Mouse (Mus musculus): ENCODE results near the gene Armcx2. TPM values are rescaled to one million over a fixed set of nuclear protein-coding genes. Genes with fewer than 3 reads are reported as not detected.

The Armcx2 gene
- total RNA-seq (2012; rRNA removed) = 10.2 and 11.8 TPM in 2 replicates
- 10 to 100 TPM in 1 of 2 experiments, not detected in 1; 13.0 TPM for polyA plus RNA-seq (2012; ENCODE audit: insufficient read depth in 1 of 2, insufficient read length in 2 of 2, low read depth in 1 of 2, low replicate concordance in 2 of 2, missing spikeins in 1 of 2)

DNA sequence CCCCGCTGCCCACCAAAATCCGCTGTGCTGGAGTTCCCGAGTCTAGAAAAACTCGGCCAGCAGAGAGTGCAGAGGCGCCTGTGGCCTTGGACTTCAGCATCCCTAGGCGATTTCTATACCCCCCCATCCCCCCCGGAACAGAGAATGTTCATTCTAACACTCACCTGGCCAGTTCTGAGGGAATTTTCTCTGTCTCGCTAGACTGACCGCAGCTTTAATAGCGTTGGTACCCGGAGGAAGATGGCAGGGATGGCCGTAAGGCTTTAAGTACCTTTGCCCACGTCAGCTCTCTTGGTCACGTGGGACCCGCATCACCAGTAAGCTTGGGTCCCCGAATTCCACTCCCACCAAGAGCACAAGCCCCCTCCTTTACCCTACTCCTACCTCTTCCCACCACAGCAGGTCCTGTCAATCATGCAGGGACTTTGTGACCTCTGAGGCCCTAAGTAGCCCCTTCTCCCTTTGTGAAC lies at the start of gene Armcx2:
Gene Armcx2, minus strand, starts transcription at position 467 of the 470 bp plus-strand sequence.
- peaks cover 0 to 4% of the 10 kb centered on the region in 2 experiments; a peak in 1 of 4 replicates for H3K36me3 ChIP-seq (ENCODE audit: control insufficient read depth in 1 of 2, insufficient read depth in 2 of 2, low read length in 2 of 2)
- H3K27ac ChIP-seq (ENCODE audit: control insufficient read depth, low read depth, low read length) = no peak within 1 kb of the TSS
- peak; percentile 71 for DNase-seq (ENCODE audit: low read depth, low spot score)
- no peaks in the 10 kb centered on the region for H3K9me3 ChIP-seq (replicated peaks; ENCODE audit: insufficient read depth, low read length)
- TF ChIP-seq TAL1 (IDR thresholded peaks at IDR 0.05; ENCODE audit: low read length) (no peak), ELF1 (IDR thresholded peaks at IDR 0.05; ENCODE audit: low read depth, low read length) (no peak), NRF1 (IDR thresholded peaks at IDR 0.05; ENCODE audit: insufficient read depth, low read depth, low read length, poor library complexity, severe bottlenecking) (no peak), MAX (IDR thresholded peaks at IDR 0.05; ENCODE audit: low read length) (peak; percentile 76), NELFE (IDR thresholded peaks at IDR 0.05; ENCODE audit: low read depth, low read length) (peak; percentile 51), BHLHE40 (IDR thresholded peaks at IDR 0.05; ENCODE audit: borderline replicate concordance, low read depth, low read length) (0 out of 2 replicates have a peak, but pooled peaks have one; percentile 14), MAZ (IDR thresholded peaks at IDR 0.05; ENCODE audit: low read depth, low read length) (0 out of 2 replicates have a peak, but pooled peaks have one; percentile 21), TBP (IDR thresholded peaks at IDR 0.05; ENCODE audit: low read depth, low read length) (peak; percentile 61; the same call in 1 of the 2 replicates), ZNF384 (IDR thresholded peaks at IDR 0.05; ENCODE audit: low read depth, low read length) (no peak), USF1 (IDR thresholded peaks at IDR 0.05; ENCODE audit: low read depth, low read length) (peak; percentile 92), CHD2 (IDR thresholded peaks at IDR 0.05; ENCODE audit: low read length) (no peak), POLR2A (IDR thresholded peaks at IDR 0.05; ENCODE audit: control insufficient read depth in 1 of 2, insufficient read depth in 1 of 2, low read depth in 1 of 2, low read length in 2 of 2, poor library complexity in 1 of 2) (peak; percentile 41 to 50; a peak in 2 of 4 replicates), USF2 (IDR thresholded peaks at IDR 0.05; ENCODE audit: borderline replicate concordance in 1 of 2, insufficient read depth in 1 of 2, low read depth in 1 of 2, low read length in 2 of 2) (peak in 1 of 2 experiments; percentile 65; a peak in 1 of 4 replicates), EP300 (IDR thresholded peaks at IDR 0.05; ENCODE audit: low read depth in 1 of 2, low read length in 2 of 2) (no peak), MYC (IDR thresholded peaks at IDR 0.05; ENCODE audit: low read depth, low read length) (no peak), MEF2A (IDR thresholded peaks at IDR 0.05; ENCODE audit: extremely low read depth, insufficient replicate concordance, low read depth, low read length, poor library complexity, severe bottlenecking) (no peak)
- no peaks in the 10 kb centered on the region for H3K79me2 ChIP-seq (ENCODE audit: control insufficient read depth, insufficient read depth, low read length, poor library complexity)
- H3K9ac ChIP-seq (ENCODE audit: control insufficient read depth, low read depth, low read length, poor library complexity, severe bottlenecking) = peak within 1 kb of the TSS; percentile 47
- peaks cover 0 to 12% of the 10 kb centered on the region in 2 experiments; a peak in 2 of 4 replicates for H3K4me1 ChIP-seq (ENCODE audit: control insufficient read depth in 1 of 2, insufficient read depth in 2 of 2, low read length in 2 of 2)
- peaks cover 1 to 10% of the 10 kb centered on the region in 2 experiments; a peak in 3 of 4 replicates for H3K27me3 ChIP-seq (ENCODE audit: control insufficient read depth in 1 of 2, insufficient read depth in 2 of 2, low read length in 2 of 2)
- peak within 1 kb of the TSS; percentile 78 for H3K4me3 ChIP-seq (ENCODE audit: control insufficient read depth in 1 of 2, insufficient read depth in 1 of 2, low read depth in 2 of 2, low read length in 2 of 2)

DNA sequence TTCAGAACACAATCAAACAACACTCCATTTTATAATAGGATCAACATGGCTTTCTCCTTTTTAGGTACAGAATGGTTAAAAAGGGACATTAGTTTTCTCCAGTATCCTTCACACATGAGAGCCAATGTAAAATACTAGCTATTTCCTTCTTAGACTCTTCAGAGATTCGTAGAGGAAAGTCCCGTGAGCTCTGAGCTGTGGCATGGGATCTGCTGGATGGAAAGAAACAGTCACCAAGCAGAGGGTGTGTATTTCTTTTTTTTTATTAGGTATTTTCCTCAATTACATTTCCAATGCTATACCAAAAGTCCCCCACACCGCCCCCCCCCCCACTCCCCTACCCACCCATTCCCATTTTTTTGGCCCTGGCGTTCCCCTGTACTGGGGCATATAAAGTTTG lies 40.6 kb upstream of the Armcx2 start:
- Histone ChIP-seq H3K79me2 (ENCODE audit: control insufficient read depth, insufficient read depth, low read length, poor library complexity) (no peaks in the 10 kb centered on the region), H3K27ac (ENCODE audit: control insufficient read depth, low read depth, low read length) (no peak overlapping the region), H3K9me3 (replicated peaks; ENCODE audit: insufficient read depth, low read length) (no peaks in the 10 kb centered on the region), H3K4me3 (ENCODE audit: control insufficient read depth in 1 of 2, insufficient read depth in 1 of 2, low read depth in 2 of 2, low read length in 2 of 2) (no peak overlapping the region), H3K4me1 (ENCODE audit: control insufficient read depth in 1 of 2, insufficient read depth in 2 of 2, low read length in 2 of 2) (no peaks in the 10 kb centered on the region), H3K36me3 (ENCODE audit: control insufficient read depth in 1 of 2, insufficient read depth in 2 of 2, low read length in 2 of 2) (no peaks in the 10 kb centered on the region), H3K9ac (ENCODE audit: control insufficient read depth, low read depth, low read length, poor library complexity, severe bottlenecking) (no peak overlapping the region), H3K27me3 (ENCODE audit: control insufficient read depth in 1 of 2, insufficient read depth in 2 of 2, low read length in 2 of 2) (peaks cover 4 to 39% of the 10 kb centered on the region in 2 experiments)
- no peak for TF ChIP-seq ZC3H11A (IDR thresholded peaks at IDR 0.05; ENCODE audit: low read depth, low read length)
- no peak for TF ChIP-seq USF1 (IDR thresholded peaks at IDR 0.05; ENCODE audit: low read depth, low read length)
- no peak for TF ChIP-seq CHD2 (IDR thresholded peaks at IDR 0.05; ENCODE audit: low read length)
- TF ChIP-seq CTCF (IDR thresholded peaks at IDR 0.05 in 2 of 3, conservative IDR thresholded peaks at IDR 0.05 in 1 of 3; ENCODE audit: control insufficient read depth in 1 of 3, insufficient read depth in 1 of 3, low read depth in 2 of 3, low read length in 3 of 3, poor library complexity in 1 of 3, severe bottlenecking in 1 of 3) = no peak
- TF ChIP-seq ELF1 (IDR thresholded peaks at IDR 0.05; ENCODE audit: low read depth, low read length) = no peak
- no peak for TF ChIP-seq SMC3 (IDR thresholded peaks at IDR 0.05; ENCODE audit: low read depth, low read length)
- TF ChIP-seq ZKSCAN1 (IDR thresholded peaks at IDR 0.05; ENCODE audit: low read depth, low read length) = no peak
- TF ChIP-seq POLR2A (IDR thresholded peaks at IDR 0.05; ENCODE audit: control insufficient read depth in 1 of 2, insufficient read depth in 1 of 2, low read depth in 1 of 2, low read length in 2 of 2, poor library complexity in 1 of 2) = no peak
- TF ChIP-seq SIN3A (IDR thresholded peaks at IDR 0.05; ENCODE audit: low read length) = no peak
- no peak for TF ChIP-seq TAL1 (IDR thresholded peaks at IDR 0.05; ENCODE audit: low read length)
- TF ChIP-seq MAFK (IDR thresholded peaks at IDR 0.05; ENCODE audit: borderline replicate concordance, low read depth, low read length) = no peak
- TF ChIP-seq MYC (IDR thresholded peaks at IDR 0.05; ENCODE audit: low read depth, low read length) = no peak
- TF ChIP-seq ETS1 (IDR thresholded peaks at IDR 0.05; ENCODE audit: low read depth, low read length) = no peak
- TF ChIP-seq MXI1 (IDR thresholded peaks at IDR 0.05; ENCODE audit: low read depth, low read length) = no peak
- no peak for TF ChIP-seq POLR2AphosphoS5 (IDR thresholded peaks at IDR 0.05; ENCODE audit: borderline replicate concordance, low read depth, low read length)
- TF ChIP-seq TBP (IDR thresholded peaks at IDR 0.05; ENCODE audit: low read depth, low read length) = no peak
- no peak for TF ChIP-seq GABPA (IDR thresholded peaks at IDR 0.05; ENCODE audit: low read depth, low read length)
- DNase-seq (ENCODE audit: low read depth, low spot score) = no peak
